9 mouse cellular contexts compared by ENCODE assay signal in genomic region chr10:14211926-14212325, GRCm38 (mm10).
A peak's percentile ranks its signal among the peaks of the same experiment; 100 is the strongest.
DNase-seq lines count a peak whose midpoint lies in the region; ATAC-seq and TF ChIP-seq lines count a peak whose summit lies in the region.
"Had no signal": no experiment of that assay in that cellular context is flagged by ENCODE, and none has a peak within 500 bp of the region (broad histone marks: within the 10 kb centered on the region; RNA-seq: fewer than 3 reads in every experiment).

No protein-coding gene starts in this region.

- no peak overlapping the region for H3K9ac ChIP-seq in forebrain, postnatal 0 days
- no peak overlapping the region for H3K9ac ChIP-seq in forebrain, embryonic 12.5 days
- H3K9ac ChIP-seq in intestine, embryonic 16.5 days (ENCODE audit: low read depth, low read length) = no peak overlapping the region
- H3K9ac ChIP-seq: embryonic facial prominence, embryonic 15.5 days had no signal

- no peaks in the 10 kb centered on the region for H3K36me3 ChIP-seq in forebrain, postnatal 0 days (ENCODE audit: insufficient read depth)
- H3K36me3 ChIP-seq in forebrain, embryonic 12.5 days (replicated peaks) = no peaks in the 10 kb centered on the region
- H3K36me3 ChIP-seq in intestine, embryonic 16.5 days (ENCODE audit: control insufficient read depth, insufficient read depth, low read length) = no peaks in the 10 kb centered on the region
- H3K36me3 ChIP-seq: embryonic facial prominence, embryonic 15.5 days had no signal

- ATAC-seq in forebrain, postnatal 0 days = no peak
- ATAC-seq in forebrain, embryonic 12.5 days (ENCODE audit: low FRiP score) = no peak
- no peak for ATAC-seq in intestine, embryonic 16.5 days

- H3K27ac ChIP-seq in forebrain, postnatal 0 days (ENCODE audit: low read depth, low read length) = peak overlapping the region; percentile 40; the same call in 1 of the 2 replicates
- no peak overlapping the region for H3K27ac ChIP-seq in forebrain, embryonic 12.5 days
- no peak overlapping the region for H3K27ac ChIP-seq in intestine, embryonic 16.5 days (ENCODE audit: low read length)
- H3K27ac ChIP-seq: embryonic facial prominence, embryonic 15.5 days had no signal

- TF ChIP-seq CTCF in forebrain, postnatal 0 days (IDR thresholded peaks at IDR 0.05; ENCODE audit: low read depth) = no peak

- H3K4me2 ChIP-seq in forebrain, postnatal 0 days (ENCODE audit: low read depth) = no peak overlapping the region
- no peak overlapping the region for H3K4me2 ChIP-seq in forebrain, embryonic 12.5 days
- no peak overlapping the region for H3K4me2 ChIP-seq in intestine, embryonic 16.5 days (ENCODE audit: low read depth, low read length)
- H3K4me2 ChIP-seq: embryonic facial prominence, embryonic 15.5 days had no signal

- peaks cover 10% of the 10 kb centered on the region for H3K4me1 ChIP-seq in forebrain, postnatal 0 days (ENCODE audit: insufficient read depth)
- H3K4me1 ChIP-seq in forebrain, embryonic 12.5 days = no peaks in the 10 kb centered on the region
- H3K4me1 ChIP-seq in intestine, embryonic 16.5 days (ENCODE audit: control insufficient read depth, insufficient read depth, low read length) = peaks cover 6% of the 10 kb centered on the region; the same call in 1 of the 2 replicates

- intact Hi-C loops in left cerebral cortex, postnatal 4 days (cut with DNase I) = loop anchor here (10.0 kb wide), 2 partner anchors 113 to 247 kb away; partner anchors contain the start of gene Hivep2

- no peaks in the 10 kb centered on the region for H3K27me3 ChIP-seq in forebrain, postnatal 0 days (ENCODE audit: insufficient read depth, low read length)
- no peaks in the 10 kb centered on the region for H3K27me3 ChIP-seq in forebrain, embryonic 12.5 days
- H3K27me3 ChIP-seq in intestine, embryonic 16.5 days (replicated peaks; ENCODE audit: control insufficient read depth, insufficient read depth, low read length) = no peaks in the 10 kb centered on the region
- H3K27me3 ChIP-seq: embryonic facial prominence, embryonic 15.5 days had no signal

- DNase-seq in forebrain, postnatal 0 days = peak; percentile 39
- DNase-seq in testis, postnatal 10 days (ENCODE audit: low spot score) = peak; percentile 49
- DNase-seq in testis, postnatal 14 days (ENCODE audit: low spot score) = no peak
- DNase-seq in left cerebral cortex, postnatal 4 days = peak; percentile 61
- DNase-seq in yolk sac, embryonic 10.5 days (ENCODE audit: low spot score) = no peak
- no peak for DNase-seq in spleen, adult 12 weeks (ENCODE audit: low spot score)

- no peaks in the 10 kb centered on the region for H3K9me3 ChIP-seq in forebrain, postnatal 0 days (ENCODE audit: low read length)
- H3K9me3 ChIP-seq in forebrain, embryonic 12.5 days = no peaks in the 10 kb centered on the region
- no peaks in the 10 kb centered on the region for H3K9me3 ChIP-seq in intestine, embryonic 16.5 days (ENCODE audit: control insufficient read depth, low read length)
- H3K9me3 ChIP-seq: embryonic facial prominence, embryonic 15.5 days had no signal

- H3K4me3 ChIP-seq in forebrain, postnatal 0 days (ENCODE audit: low read depth, low read length) = no peak overlapping the region
- no peak overlapping the region for H3K4me3 ChIP-seq in forebrain, embryonic 12.5 days (replicated peaks)
- H3K4me3 ChIP-seq in intestine, embryonic 16.5 days (ENCODE audit: low read length) = no peak overlapping the region
- H3K4me3 ChIP-seq: embryonic facial prominence, embryonic 15.5 days had no signal

- 54% methylated on average over 6 of the region's 6 CpGs for WGBS in forebrain, postnatal 0 days
- WGBS in forebrain, embryonic 12.5 days = 78% methylated on average over 6 of the region's 6 CpGs
- 45% methylated on average over 6 of the region's 6 CpGs for WGBS in intestine, embryonic 16.5 days

Comparison
In these comparisons a context has a peak if more than half of its experiments do, and no peak if none do; other contexts are left out.
1. DNase-seq: peak in forebrain, postnatal 0 days (single experiment), testis, postnatal 10 days (single experiment) and left cerebral cortex, postnatal 4 days (single experiment); none in testis, postnatal 14 days (single experiment), yolk sac, embryonic 10.5 days (single experiment) and spleen, adult 12 weeks (single experiment).